Comparison of ENCODE assay signal across 26 mouse cellular contexts in genomic region chr9:103301086-103301485, GRCm38 (mm10). TPM values are rescaled to one million over a fixed set of nuclear protein-coding genes. Genes with fewer than 3 reads are reported as not detected.
"Had no signal": no experiment of that assay in that cellular context is flagged by ENCODE, and none has a peak within 500 bp of the region (broad histone marks: within the 10 kb centered on the region; RNA-seq: fewer than 3 reads in every experiment).

No protein-coding gene starts in this region.

- H3K27me3 ChIP-seq: limb, embryonic 12.5 days; limb, embryonic 15.5 days; lung, embryonic 15.5 days; midbrain, embryonic 12.5 days; midbrain, embryonic 15.5 days; neural tube, embryonic 12.5 days; neural tube, embryonic 15.5 days; stomach, embryonic 15.5 days had no signal

- DNase-seq: kidney, postnatal 25 days; layer of hippocampus, adult 9-11 months; left cerebral cortex, postnatal 4 days; lung, adult 18-20 months; lung, postnatal 14 days; lung, postnatal 4 days; right cerebral cortex, adult 18-20 months; right cerebral cortex, postnatal 14 days; spleen, adult 18-20 months; thymus, adult 2 months; thymus, postnatal 14 days; thymus, postnatal 4 days had no signal

- H3K27ac ChIP-seq: kidney, postnatal 0 days; layer of hippocampus, adult 2 months; limb, embryonic 12.5 days; limb, embryonic 15.5 days; liver, embryonic 14.5 days; midbrain, embryonic 12.5 days; midbrain, embryonic 15.5 days; neural tube, embryonic 12.5 days; neural tube, embryonic 15.5 days; stomach, embryonic 15.5 days had no signal

- H3K4me3 ChIP-seq: layer of hippocampus, adult 2 months; limb, embryonic 12.5 days; limb, embryonic 15.5 days; lung, embryonic 15.5 days; midbrain, embryonic 12.5 days; midbrain, embryonic 15.5 days; neural tube, embryonic 12.5 days; neural tube, embryonic 15.5 days; stomach, embryonic 15.5 days had no signal

- H3K9ac ChIP-seq: limb, embryonic 12.5 days; limb, embryonic 15.5 days; liver, embryonic 14.5 days; lung, embryonic 15.5 days; midbrain, embryonic 12.5 days; midbrain, embryonic 15.5 days; neural tube, embryonic 12.5 days; neural tube, embryonic 15.5 days; stomach, embryonic 15.5 days had no signal

- H3K36me3 ChIP-seq: limb, embryonic 12.5 days; limb, embryonic 15.5 days; lung, embryonic 15.5 days; midbrain, embryonic 12.5 days; midbrain, embryonic 15.5 days; neural tube, embryonic 12.5 days; neural tube, embryonic 15.5 days; stomach, embryonic 15.5 days had no signal

- H3K4me2 ChIP-seq: limb, embryonic 12.5 days; limb, embryonic 15.5 days; lung, embryonic 15.5 days; midbrain, embryonic 12.5 days; midbrain, embryonic 15.5 days; neural tube, embryonic 12.5 days; neural tube, embryonic 15.5 days; stomach, embryonic 15.5 days had no signal

- ATAC-seq: intestine, embryonic 16.5 days; midbrain, embryonic 15.5 days had no signal

- H3K4me1 ChIP-seq: limb, embryonic 12.5 days; limb, embryonic 15.5 days; stomach, embryonic 15.5 days had no signal

- H3K9me3 ChIP-seq: limb, embryonic 12.5 days; limb, embryonic 15.5 days; lung, embryonic 15.5 days; midbrain, embryonic 12.5 days; midbrain, embryonic 15.5 days; neural tube, embryonic 12.5 days; neural tube, embryonic 15.5 days; stomach, embryonic 15.5 days had no signal

RNA-seq across cellular contexts. Expression of gene 1300017J02Rik, which starts 3.8 kb away (rescaled TPM):
- total RNA-seq: left cerebral cortex, adult 18-20 months had no signal
- polyA plus RNA-seq: large intestine, adult 2 months had no signal
